Mouse (Mus musculus): ENCODE data around the gene Nmt1. TPM values are rescaled to one million over a fixed set of nuclear protein-coding genes. Genes with fewer than 3 reads are reported as not detected.

Nmt1 gene
- polyA plus RNA-seq, 1 experiment from 2014 or later: 60.0 TPM

- no peak for DNase-seq (ENCODE audit: low spot score)
- Histone ChIP-seq H3K4me3 (ENCODE audit: low read depth, low read length) (no peak overlapping the region), H3K36me3 (ENCODE audit: control insufficient read depth, insufficient read depth, low read length) (no peaks in the 10 kb centered on the region), H3K4me1 (ENCODE audit: control insufficient read depth, insufficient read depth, low read length) (peaks cover 20% of the 10 kb centered on the region), H3K4me2 (ENCODE audit: low read depth, low read length) (no peak overlapping the region), H3K9ac (ENCODE audit: low read depth, low read length) (no peak overlapping the region), H3K27ac (replicated peaks; ENCODE audit: low read depth, low read length) (no peak overlapping the region), H3K27me3 (replicated peaks; ENCODE audit: control insufficient read depth, insufficient read depth, low read length) (peaks cover 23% of the 10 kb centered on the region), H3K9me3 (ENCODE audit: control insufficient read depth, low read length) (no peaks in the 10 kb centered on the region)
- WGBS: 45% methylated on average over 12 of the region's 12 CpGs
- ATAC-seq (ENCODE audit: low read depth): no peak
Measured at GRCm38 (mm10) chr11:103099352-103099940, 71.5 kb downstream of the Nmt1 start.

GRCm38 (mm10) chr11:103100361-103100760, 72.4 kb downstream of the Nmt1 start:
- H3K27me3 ChIP-seq (replicated peaks; ENCODE audit: control insufficient read depth, insufficient read depth, low read length): peaks cover 23% of the 10 kb centered on the region
- no peak overlapping the region; the same call in 1 of the 2 replicates for H3K4me3 ChIP-seq (ENCODE audit: low read depth, low read length)
- H3K4me2 ChIP-seq (ENCODE audit: low read depth, low read length): no peak overlapping the region
- H3K9me3 ChIP-seq (ENCODE audit: control insufficient read depth, low read length): no peaks in the 10 kb centered on the region
- no peaks in the 10 kb centered on the region for H3K36me3 ChIP-seq (ENCODE audit: control insufficient read depth, insufficient read depth, low read length)
- H3K9ac ChIP-seq (ENCODE audit: low read depth, low read length): no peak overlapping the region
- H3K4me1 ChIP-seq (ENCODE audit: control insufficient read depth, insufficient read depth, low read length): peaks cover 20% of the 10 kb centered on the region
- 74% methylated on average over 8 of the region's 8 CpGs for WGBS
- DNase-seq (ENCODE audit: low spot score) (no peak), ATAC-seq (ENCODE audit: low read depth) (no peak)
- H3K27ac ChIP-seq (replicated peaks; ENCODE audit: low read depth, low read length): no peak overlapping the region

DNA sequence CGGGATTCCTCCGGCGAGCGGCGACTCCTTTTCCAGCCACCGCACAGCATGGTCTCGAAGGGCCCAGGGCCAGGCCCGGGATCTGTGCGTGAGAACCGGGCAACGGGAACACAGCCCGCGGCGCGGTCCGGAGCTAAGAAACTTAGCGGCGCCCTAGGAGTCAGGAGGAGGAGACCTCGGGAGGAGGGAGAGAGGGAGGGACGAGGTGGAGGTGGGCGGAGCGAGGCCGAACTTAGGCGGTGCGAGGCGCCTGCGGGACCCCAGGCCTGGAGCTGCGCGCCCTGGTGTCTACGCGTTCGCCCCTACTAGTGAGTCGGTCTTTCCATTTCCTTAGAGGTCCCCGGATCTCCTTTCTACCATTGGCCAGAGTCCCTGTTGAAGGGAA, 73.5 kb downstream of the Nmt1 start, which contains the start of the genes Plcd3 and Acbd4:
Gene Plcd3, minus strand, starts transcription at position 178 of the 385 bp plus-strand sequence.
Gene Acbd4, plus strand, starts transcription at position 202 of the 385 bp plus-strand sequence.
- DNase-seq (ENCODE audit: low spot score) (peak; percentile 87), ATAC-seq (ENCODE audit: low read depth) (peak; percentile 42)
- 0% methylated on average over 26 of the region's 34 CpGs for WGBS
- no peaks in the 10 kb centered on the region for H3K36me3 ChIP-seq (ENCODE audit: control insufficient read depth, insufficient read depth, low read length)
- H3K9ac ChIP-seq (ENCODE audit: low read depth, low read length): peak within 1 kb of the TSS; percentile 71
- no peak within 1 kb of the TSS for H3K27ac ChIP-seq (replicated peaks; ENCODE audit: low read depth, low read length)
- H3K4me1 ChIP-seq (ENCODE audit: control insufficient read depth, insufficient read depth, low read length): peaks cover 20% of the 10 kb centered on the region
- H3K27me3 ChIP-seq (replicated peaks; ENCODE audit: control insufficient read depth, insufficient read depth, low read length): peaks cover 23% of the 10 kb centered on the region
- H3K4me2 ChIP-seq (ENCODE audit: low read depth, low read length): peak within 1 kb of the TSS; percentile 96
- H3K4me3 ChIP-seq (ENCODE audit: low read depth, low read length): peak within 1 kb of the TSS; percentile 59
- H3K9me3 ChIP-seq (ENCODE audit: control insufficient read depth, low read length): no peaks in the 10 kb centered on the region

GRCm38 (mm10) chr11:103101866-103102501, 74.0 kb downstream of the Nmt1 start:
- DNase-seq (ENCODE audit: low spot score) (peak; percentile 50), ATAC-seq (ENCODE audit: low read depth) (peak; percentile 31; the same call in 1 of the 2 replicates)
- no peaks in the 10 kb centered on the region for H3K9me3 ChIP-seq (ENCODE audit: control insufficient read depth, low read length)
- 4% methylated on average over 30 of the region's 30 CpGs for WGBS
- no peaks in the 10 kb centered on the region for H3K36me3 ChIP-seq (ENCODE audit: control insufficient read depth, insufficient read depth, low read length)
- H3K9ac ChIP-seq (ENCODE audit: low read depth, low read length): peak overlapping the region; percentile 71
- peaks cover 19% of the 10 kb centered on the region for H3K4me1 ChIP-seq (ENCODE audit: control insufficient read depth, insufficient read depth, low read length)
- peak overlapping the region; percentile 59 for H3K4me3 ChIP-seq (ENCODE audit: low read depth, low read length)
- H3K4me2 ChIP-seq (ENCODE audit: low read depth, low read length): peak overlapping the region; percentile 96
- H3K27ac ChIP-seq (replicated peaks; ENCODE audit: low read depth, low read length): no peak overlapping the region
- H3K27me3 ChIP-seq (replicated peaks; ENCODE audit: control insufficient read depth, insufficient read depth, low read length): peaks cover 23% of the 10 kb centered on the region

DNA sequence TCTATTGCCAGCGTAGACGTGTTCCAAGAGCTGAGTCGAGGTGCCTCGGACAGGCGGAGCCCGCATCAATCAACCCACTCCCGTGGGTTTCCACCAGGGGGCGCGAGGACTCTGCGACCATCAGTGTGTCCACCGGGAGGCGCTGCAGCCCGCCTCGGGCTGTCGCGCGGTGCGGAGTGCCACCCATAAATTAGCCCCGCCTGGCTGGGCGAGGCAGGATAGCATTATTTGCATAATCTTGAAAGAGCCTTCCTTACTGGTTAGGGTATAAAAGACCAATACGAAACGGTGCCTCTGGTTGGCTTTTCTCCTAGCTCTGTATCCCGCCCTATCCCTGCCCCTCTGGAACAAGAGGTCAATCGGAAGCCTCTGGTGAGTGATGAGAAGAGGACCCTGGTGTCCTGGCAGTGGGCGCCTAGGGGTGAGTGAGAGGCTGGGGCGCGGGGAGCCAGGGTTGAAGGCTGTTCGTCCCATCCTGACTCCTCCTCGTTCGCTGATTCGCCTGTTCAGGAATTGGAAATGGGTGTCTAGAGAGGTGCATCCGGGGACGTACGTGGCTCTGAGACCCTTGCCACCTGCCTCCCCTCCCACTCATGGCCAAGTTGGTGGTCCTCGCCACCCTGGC, 74.8 kb downstream of the Nmt1 start:
- DNase-seq (ENCODE audit: low spot score) (peak; percentile 97), ATAC-seq (ENCODE audit: low read depth) (peak; percentile 92)
- Histone ChIP-seq H3K4me3 (ENCODE audit: low read depth, low read length) (peak overlapping the region; percentile 59), H3K9ac (ENCODE audit: low read depth, low read length) (peak overlapping the region; percentile 58), H3K4me1 (ENCODE audit: control insufficient read depth, insufficient read depth, low read length) (peaks cover 13% of the 10 kb centered on the region), H3K4me2 (ENCODE audit: low read depth, low read length) (peak overlapping the region; percentile 96), H3K27ac (replicated peaks; ENCODE audit: low read depth, low read length) (no peak overlapping the region), H3K9me3 (ENCODE audit: control insufficient read depth, low read length) (no peaks in the 10 kb centered on the region), H3K36me3 (ENCODE audit: control insufficient read depth, insufficient read depth, low read length) (no peaks in the 10 kb centered on the region), H3K27me3 (replicated peaks; ENCODE audit: control insufficient read depth, insufficient read depth, low read length) (peaks cover 23% of the 10 kb centered on the region)
- WGBS: 1% methylated on average over 30 of the region's 35 CpGs

DNA sequence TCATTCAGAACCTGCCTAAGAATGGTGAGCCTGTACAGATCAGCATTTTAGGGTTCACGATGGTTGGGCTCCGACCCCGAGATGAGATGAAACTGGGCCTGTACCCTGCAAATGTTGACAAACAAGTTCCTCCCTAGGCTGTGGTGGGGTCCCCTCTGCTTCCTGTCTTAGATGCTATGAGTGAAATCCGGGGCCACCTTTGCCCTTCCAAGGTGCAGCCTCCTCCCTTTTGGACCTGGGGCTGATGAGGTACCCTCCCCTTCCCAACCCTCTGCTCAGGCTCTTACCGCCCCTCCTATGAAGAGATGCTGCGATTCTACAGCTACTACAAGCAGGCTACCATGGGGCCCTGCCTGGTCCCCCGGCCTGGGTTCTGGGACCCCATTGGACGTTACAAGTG, 75.6 kb downstream of the Nmt1 start:
- Histone ChIP-seq H3K36me3 (ENCODE audit: control insufficient read depth, insufficient read depth, low read length) (no peaks in the 10 kb centered on the region), H3K4me3 (ENCODE audit: low read depth, low read length) (peak overlapping the region; percentile 59), H3K27ac (replicated peaks; ENCODE audit: low read depth, low read length) (no peak overlapping the region), H3K27me3 (replicated peaks; ENCODE audit: control insufficient read depth, insufficient read depth, low read length) (peaks cover 23% of the 10 kb centered on the region), H3K9me3 (ENCODE audit: control insufficient read depth, low read length) (no peaks in the 10 kb centered on the region), H3K4me2 (ENCODE audit: low read depth, low read length) (peak overlapping the region; percentile 96), H3K9ac (ENCODE audit: low read depth, low read length) (0 out of 2 replicates have a peak overlapping the region, but pooled peaks have one; percentile 58), H3K4me1 (ENCODE audit: control insufficient read depth, insufficient read depth, low read length) (peaks cover 13% of the 10 kb centered on the region)
- DNase-seq (ENCODE audit: low spot score) (no peak), ATAC-seq (ENCODE audit: low read depth) (no peak)
- 52% methylated on average over 8 of the region's 8 CpGs for WGBS

DNA sequence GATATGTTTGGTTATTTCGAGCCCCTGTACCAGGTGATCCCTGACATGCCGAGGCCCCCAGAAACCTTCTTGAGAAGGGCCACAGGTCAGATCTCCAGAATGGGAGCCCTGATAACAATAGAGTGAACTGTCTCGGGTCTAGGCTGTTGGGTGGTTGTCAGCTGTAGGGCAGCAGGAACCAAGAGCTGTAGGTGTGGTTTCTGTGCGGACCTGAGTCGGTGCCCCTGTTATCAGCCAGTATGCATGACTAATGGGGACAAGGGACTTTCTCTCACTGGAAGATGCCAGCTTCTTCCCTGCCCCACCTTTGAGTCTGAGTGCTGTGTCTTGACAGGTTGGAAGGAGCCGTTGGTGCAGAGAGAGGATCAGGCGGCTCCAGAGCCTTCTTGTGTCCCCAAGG, 76.5 kb downstream of the Nmt1 start:
- H3K4me3 ChIP-seq (ENCODE audit: low read depth, low read length): no peak overlapping the region
- H3K4me2 ChIP-seq (ENCODE audit: low read depth, low read length): no peak overlapping the region
- DNase-seq (ENCODE audit: low spot score) (no peak), ATAC-seq (ENCODE audit: low read depth) (no peak)
- H3K9me3 ChIP-seq (ENCODE audit: control insufficient read depth, low read length): no peaks in the 10 kb centered on the region
- WGBS: 76% methylated on average over 7 of the region's 7 CpGs
- H3K4me1 ChIP-seq (ENCODE audit: control insufficient read depth, insufficient read depth, low read length): peaks cover 13% of the 10 kb centered on the region; the same call in 1 of the 2 replicates
- H3K36me3 ChIP-seq (ENCODE audit: control insufficient read depth, insufficient read depth, low read length): no peaks in the 10 kb centered on the region
- no peak overlapping the region for H3K9ac ChIP-seq (ENCODE audit: low read depth, low read length)
- H3K27me3 ChIP-seq (replicated peaks; ENCODE audit: control insufficient read depth, insufficient read depth, low read length): peaks cover 23% of the 10 kb centered on the region
- H3K27ac ChIP-seq (replicated peaks; ENCODE audit: low read depth, low read length): no peak overlapping the region

- DNase-seq (ENCODE audit: low spot score) (no peak), ATAC-seq (ENCODE audit: low read depth) (no peak)
- peaks cover 18% of the 10 kb centered on the region for H3K27me3 ChIP-seq (replicated peaks; ENCODE audit: control insufficient read depth, insufficient read depth, low read length)
- H3K36me3 ChIP-seq (ENCODE audit: control insufficient read depth, insufficient read depth, low read length): no peaks in the 10 kb centered on the region
- no peak overlapping the region for H3K4me2 ChIP-seq (ENCODE audit: low read depth, low read length)
- H3K27ac ChIP-seq (replicated peaks; ENCODE audit: low read depth, low read length): no peak overlapping the region
- H3K4me3 ChIP-seq (ENCODE audit: low read depth, low read length): no peak overlapping the region
- peaks cover 13% of the 10 kb centered on the region; the same call in 1 of the 2 replicates for H3K4me1 ChIP-seq (ENCODE audit: control insufficient read depth, insufficient read depth, low read length)
- H3K9ac ChIP-seq (ENCODE audit: low read depth, low read length): no peak overlapping the region
- WGBS: 34% methylated on average over 13 of the region's 14 CpGs
- no peaks in the 10 kb centered on the region for H3K9me3 ChIP-seq (ENCODE audit: control insufficient read depth, low read length)
Measured at GRCm38 (mm10) chr11:103105180-103105725, 77.3 kb downstream of the Nmt1 start.
